In the genomic region with DNA sequence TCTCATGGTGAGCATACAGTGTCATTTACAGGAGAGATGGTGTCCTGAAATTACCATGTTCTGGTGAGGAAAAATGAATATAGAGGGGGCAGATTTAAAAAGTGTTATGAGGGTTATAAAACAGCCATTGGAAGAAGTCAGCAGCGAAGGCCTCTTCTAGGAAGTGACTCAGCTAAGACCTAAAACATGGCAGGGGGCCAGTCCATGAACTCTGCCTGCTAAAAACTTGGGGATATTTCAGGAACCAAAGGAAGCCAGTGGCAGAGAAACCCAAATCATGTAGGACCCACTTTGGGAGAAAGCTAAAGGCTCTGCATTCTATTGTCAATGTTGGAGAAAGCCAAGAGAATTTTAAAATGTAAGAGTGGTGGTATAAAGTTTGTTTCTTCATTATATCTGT, we compare ENCODE assay signal across 19 mouse cellular contexts. TPM values are rescaled to one million over a fixed set of nuclear protein-coding genes. Genes with fewer than 3 reads are reported as not detected.
DNase-seq lines count a peak whose midpoint lies in the region; ATAC-seq and TF ChIP-seq lines count a peak whose summit lies in the region.
"Had no signal": no experiment of that assay in that cellular context is flagged by ENCODE, and none has a peak within 500 bp of the region (broad histone marks: within the 10 kb centered on the region; RNA-seq: fewer than 3 reads in every experiment).

No protein-coding gene starts in this region.

- H3K4me2 ChIP-seq in kidney, embryonic 14.5 days (replicated peaks; ENCODE audit: low read depth, low read length), result no peak overlapping the region
- no peak overlapping the region for H3K4me2 ChIP-seq in hindbrain, embryonic 16.5 days (ENCODE audit: low read length)
- H3K4me2 ChIP-seq: hindbrain, embryonic 13.5 days; limb, embryonic 15.5 days had no signal

- ATAC-seq in kidney, embryonic 14.5 days (ENCODE audit: low FRiP score, low TSS enrichment), result no peak
- no peak for ATAC-seq in hindbrain, embryonic 16.5 days

- H3K9me3 ChIP-seq in kidney, embryonic 14.5 days (ENCODE audit: control insufficient read depth, low read length), result no peaks in the 10 kb centered on the region
- no peaks in the 10 kb centered on the region for H3K9me3 ChIP-seq in hindbrain, embryonic 16.5 days (ENCODE audit: control insufficient read depth, low read length)
- H3K9me3 ChIP-seq: forebrain, embryonic 13.5 days; hindbrain, embryonic 13.5 days; limb, embryonic 15.5 days; liver, embryonic 15.5 days had no signal

- H3K27ac ChIP-seq in kidney, adult 2 months (ENCODE audit: insufficient read depth, low read depth, low read length), result no peak overlapping the region
- no peak overlapping the region for H3K27ac ChIP-seq in kidney, embryonic 14.5 days (ENCODE audit: low read depth, low read length)
- no peak overlapping the region for H3K27ac ChIP-seq in hindbrain, embryonic 16.5 days (ENCODE audit: low read depth, low read length)
- H3K27ac ChIP-seq: forebrain, embryonic 13.5 days; liver, embryonic 15.5 days had no signal

- H3K4me3 ChIP-seq in kidney, adult 2 months (ENCODE audit: insufficient read depth, low read depth, low read length), result no peak overlapping the region
- no peak overlapping the region for H3K4me3 ChIP-seq in kidney, embryonic 14.5 days (ENCODE audit: low read length)
- no peak overlapping the region for H3K4me3 ChIP-seq in hindbrain, embryonic 16.5 days (ENCODE audit: low read length)
- H3K4me3 ChIP-seq: forebrain, embryonic 13.5 days; hindbrain, embryonic 13.5 days; limb, embryonic 15.5 days had no signal

- no peaks in the 10 kb centered on the region for H3K36me3 ChIP-seq in kidney, adult 2 months (ENCODE audit: control insufficient read depth, insufficient read depth, low read length)
- H3K36me3 ChIP-seq in kidney, embryonic 14.5 days (ENCODE audit: control insufficient read depth, insufficient read depth, low read length), result no peaks in the 10 kb centered on the region
- no peaks in the 10 kb centered on the region for H3K36me3 ChIP-seq in hindbrain, embryonic 16.5 days (ENCODE audit: control insufficient read depth, insufficient read depth, low read length)
- H3K36me3 ChIP-seq: hindbrain, embryonic 13.5 days; limb, embryonic 15.5 days; liver, embryonic 15.5 days had no signal

- no peak for TF ChIP-seq CTCF in kidney, adult 2 months (conservative IDR thresholded peaks at IDR 0.05; ENCODE audit: insufficient read depth, insufficient read length, low read depth, low read length)

- WGBS in kidney, adult 2 months, result 63% methylated on average over 1 of the region's 1 CpGs
- WGBS in kidney, embryonic 14.5 days, result 84% methylated on average over 1 of the region's 1 CpGs
- WGBS in hindbrain, embryonic 16.5 days, result 86% methylated on average over 1 of the region's 1 CpGs

- TF ChIP-seq POLR2A in kidney, adult 2 months (IDR thresholded peaks at IDR 0.05; ENCODE audit: low read depth, low read length), result no peak

- H3K27me3 ChIP-seq in kidney, adult 2 months (replicated peaks; ENCODE audit: control insufficient read depth, insufficient read depth, low read length), result no peaks in the 10 kb centered on the region
- no peaks in the 10 kb centered on the region for H3K27me3 ChIP-seq in kidney, embryonic 14.5 days (ENCODE audit: control insufficient read depth, insufficient read depth, low read length)
- H3K27me3 ChIP-seq in hindbrain, embryonic 16.5 days (replicated peaks; ENCODE audit: control insufficient read depth, insufficient read depth, low read length), result no peaks in the 10 kb centered on the region
- H3K27me3 ChIP-seq: forebrain, embryonic 13.5 days; limb, embryonic 15.5 days; liver, embryonic 15.5 days had no signal

- H3K4me1 ChIP-seq in kidney, adult 2 months (ENCODE audit: control insufficient read depth, insufficient read depth, low read length), result peaks cover 4% of the 10 kb centered on the region; the same call in 1 of the 2 replicates
- H3K4me1 ChIP-seq in kidney, embryonic 14.5 days (ENCODE audit: control insufficient read depth, insufficient read depth, low read length), result 0 out of 2 replicates have a peak, but pooled peaks cover 5% of the 10 kb centered on the region
- peaks cover 4% of the 10 kb centered on the region for H3K4me1 ChIP-seq in hindbrain, embryonic 16.5 days (ENCODE audit: control insufficient read depth, insufficient read depth, low read depth, low read length)

- DNase-seq in adrenal gland, postnatal 10 days, result peak; percentile 58
- DNase-seq in adrenal gland, postnatal 4 days (ENCODE audit: low spot score in 2 of 2), result no peak
- DNase-seq in kidney, adult 2 months, result peak; percentile 22
- DNase-seq in adrenal gland, postnatal 14 days, result peak; percentile 71
- DNase-seq in layer of hippocampus, postnatal 25 days (ENCODE audit: extremely low spot score in 1 of 2, low spot score in 1 of 2), result no peak
- DNase-seq: cerebellum, adult 2 months; gastrocnemius, postnatal 10 days; heart, postnatal 10 days; kidney, postnatal 10 days; layer of hippocampus, postnatal 36 days; lung, postnatal 10 days; midbrain, embryonic 14.5 days; thymus, postnatal 14 days had no signal

- H3K9ac ChIP-seq in kidney, embryonic 14.5 days (ENCODE audit: low read depth, low read length), result no peak overlapping the region
- no peak overlapping the region for H3K9ac ChIP-seq in hindbrain, embryonic 16.5 days (ENCODE audit: low read depth, low read length)
- H3K9ac ChIP-seq: limb, embryonic 15.5 days had no signal

RNA-seq across cellular contexts. Expression of gene Stat1, which starts 6.9 kb away (rescaled TPM):
- total RNA-seq in adrenal gland, postnatal 10 days (2021), result 10 to 100 TPM; 42.6 to 52.4 TPM
- 10 to 100 TPM; 47.3 to 61.6 TPM for total RNA-seq in adrenal gland, postnatal 4 days (2021)
- polyA plus RNA-seq in kidney, adult 2 months (2012; rRNA removed), result 35.0 and 40.8 TPM in 2 replicates
- 16.7 and 20.0 TPM in 2 replicates for polyA plus RNA-seq in kidney, embryonic 14.5 days (2014; fragmentation: Nextera tagmentation; extraction: Ambion mirVana)
- 56.4 and 56.9 TPM in 2 replicates for total RNA-seq in adrenal gland, postnatal 14 days (2021)
- 13.8 and 14.2 TPM in 2 replicates for polyA plus RNA-seq in hindbrain, embryonic 16.5 days (2015; fragmentation: Nextera tagmentation; extraction: Ambion mirVana)
- 10 to 100 TPM; 17.4 to 19.9 TPM for total RNA-seq in layer of hippocampus, postnatal 25 days (2021)

Comparison
In these comparisons a context has a peak if more than half of its experiments do, and no peak if none do; other contexts are left out.
1. DNase-seq: peak in adrenal gland, postnatal 10 days (single experiment), kidney, adult 2 months (single experiment) and adrenal gland, postnatal 14 days (single experiment); none in adrenal gland, postnatal 4 days (0 of 2) and layer of hippocampus, postnatal 25 days (0 of 2).